Mouse (Mus musculus): ENCODE data around the gene Mrpl54.

Gene Mrpl54

GRCm38 (mm10) chr10:81266211-81267105 lies at the start of gene Mrpl54, which contains the start of gene Apba3:
TSS of gene Mrpl54 (minus strand) at chr10:81266934.
TSS of gene Apba3 (plus strand) at chr10:81266960.
- peak; percentile 96 for DNase-seq (ENCODE audit: low read depth, low spot score)

GRCm38 (mm10) chr10:81315587-81315986 lies 48.9 kb upstream of the Mrpl54 start:
- DNase-seq (ENCODE audit: low read depth, low spot score): no peak

- no peak for DNase-seq (ENCODE audit: low read depth, low spot score)
Measured at GRCm38 (mm10) chr10:81314201-81314600, 47.5 kb upstream of the Mrpl54 start.

GRCm38 (mm10) chr10:81313581-81313980 lies 46.8 kb upstream of the Mrpl54 start:
- no peak for DNase-seq (ENCODE audit: low read depth, low spot score)

GRCm38 (mm10) chr10:81309571-81309970 lies 42.8 kb upstream of the Mrpl54 start:
- no peak for DNase-seq (ENCODE audit: low read depth, low spot score)

GRCm38 (mm10) chr10:81306837-81307682 lies 40.3 kb upstream of the Mrpl54 start:
- no peak for DNase-seq (ENCODE audit: low read depth, low spot score)

- DNase-seq (ENCODE audit: low read depth, low spot score): no peak
Measured at GRCm38 (mm10) chr10:81306173-81306668, 39.5 kb upstream of the Mrpl54 start.

GRCm38 (mm10) chr10:81305663-81306062 lies 38.9 kb upstream of the Mrpl54 start:
- no peak for DNase-seq (ENCODE audit: low read depth, low spot score)

GRCm38 (mm10) chr10:81304597-81305238 lies 38.0 kb upstream of the Mrpl54 start:
- peak; percentile 61 for DNase-seq (ENCODE audit: low read depth, low spot score)

- no peak for DNase-seq (ENCODE audit: low read depth, low spot score)
Measured at GRCm38 (mm10) chr10:81303761-81304160, 37.0 kb upstream of the Mrpl54 start.

GRCm38 (mm10) chr10:81303258-81303657 lies 36.5 kb upstream of the Mrpl54 start:
- DNase-seq (ENCODE audit: low read depth, low spot score): no peak

- no peak for DNase-seq (ENCODE audit: low read depth, low spot score)
Measured at GRCm38 (mm10) chr10:81302781-81303218, 36.1 kb upstream of the Mrpl54 start.

GRCm38 (mm10) chr10:81302288-81302687 lies 35.6 kb upstream of the Mrpl54 start:
- no peak for DNase-seq (ENCODE audit: low read depth, low spot score)

- no peak for DNase-seq (ENCODE audit: low read depth, low spot score)
Measured at GRCm38 (mm10) chr10:81301321-81301720, 34.6 kb upstream of the Mrpl54 start.

- no peak for DNase-seq (ENCODE audit: low read depth, low spot score)
Measured at GRCm38 (mm10) chr10:81300352-81300907, 33.7 kb upstream of the Mrpl54 start.

- no peak for DNase-seq (ENCODE audit: low read depth, low spot score)
Measured at GRCm38 (mm10) chr10:81299585-81300351, 33.0 kb upstream of the Mrpl54 start.

- DNase-seq (ENCODE audit: low read depth, low spot score): no peak
Measured at GRCm38 (mm10) chr10:81298369-81299100, 31.8 kb upstream of the Mrpl54 start.

GRCm38 (mm10) chr10:81297845-81298244 lies 31.1 kb upstream of the Mrpl54 start:
- DNase-seq (ENCODE audit: low read depth, low spot score): no peak

GRCm38 (mm10) chr10:81297246-81297645 lies 30.5 kb upstream of the Mrpl54 start:
- DNase-seq (ENCODE audit: low read depth, low spot score): no peak

GRCm38 (mm10) chr10:81295185-81295584 lies 28.5 kb upstream of the Mrpl54 start:
- no peak for DNase-seq (ENCODE audit: low read depth, low spot score)

Data from mesoderm, embryonic 11.5 days (tissue).